Mouse (Mus musculus): ENCODE results near the gene Tmub2.
A peak's percentile ranks its signal among the peaks of the same experiment; 100 is the strongest.

The Tmub2 gene

GRCm38 (mm10) chr11:102284501-102285094, at the start of gene Tmub2:
Gene Tmub2 (plus strand): TSS chr11:102284931.
- DNase-seq (ENCODE audit: low read depth, low spot score), result peak; percentile 98

- no peak for DNase-seq (ENCODE audit: low read depth, low spot score)
Observed at GRCm38 (mm10) chr11:102236022-102236421, 48.7 kb upstream of the Tmub2 start.

- no peak for DNase-seq (ENCODE audit: low read depth, low spot score)
Observed at GRCm38 (mm10) chr11:102240636-102241035, 44.1 kb upstream of the Tmub2 start.

GRCm38 (mm10) chr11:102241246-102241645, 43.5 kb upstream of the Tmub2 start:
- no peak for DNase-seq (ENCODE audit: low read depth, low spot score)

GRCm38 (mm10) chr11:102241874-102242273, 42.9 kb upstream of the Tmub2 start:
- DNase-seq (ENCODE audit: low read depth, low spot score), result no peak

- DNase-seq (ENCODE audit: low read depth, low spot score), result no peak
Observed at GRCm38 (mm10) chr11:102244926-102245449, 39.7 kb upstream of the Tmub2 start.

- DNase-seq (ENCODE audit: low read depth, low spot score), result no peak
Observed at GRCm38 (mm10) chr11:102245581-102246272, 39.0 kb upstream of the Tmub2 start.

GRCm38 (mm10) chr11:102246273-102246635, 38.5 kb upstream of the Tmub2 start:
- no peak for DNase-seq (ENCODE audit: low read depth, low spot score)

GRCm38 (mm10) chr11:102246871-102247270, 37.9 kb upstream of the Tmub2 start:
- DNase-seq (ENCODE audit: low read depth, low spot score), result no peak

- peak; percentile 92 for DNase-seq (ENCODE audit: low read depth, low spot score)
Observed at GRCm38 (mm10) chr11:102248630-102249230, 36.0 kb upstream of the Tmub2 start, which contains the start of gene BC030867. Gene BC030867 (plus strand): TSS chr11:102248882.

GRCm38 (mm10) chr11:102249351-102250090, 35.2 kb upstream of the Tmub2 start:
- DNase-seq (ENCODE audit: low read depth, low spot score), result no peak

- DNase-seq (ENCODE audit: low read depth, low spot score), result no peak
Observed at GRCm38 (mm10) chr11:102257514-102257913, 27.2 kb upstream of the Tmub2 start.

- no peak for DNase-seq (ENCODE audit: low read depth, low spot score)
Observed at GRCm38 (mm10) chr11:102258095-102258494, 26.6 kb upstream of the Tmub2 start.

- no peak for DNase-seq (ENCODE audit: low read depth, low spot score)
Observed at GRCm38 (mm10) chr11:102258521-102258920, 26.2 kb upstream of the Tmub2 start.

- no peak for DNase-seq (ENCODE audit: low read depth, low spot score)
Observed at GRCm38 (mm10) chr11:102263211-102263610, 21.5 kb upstream of the Tmub2 start.

- DNase-seq (ENCODE audit: low read depth, low spot score), result no peak
Observed at GRCm38 (mm10) chr11:102265816-102266215, 18.9 kb upstream of the Tmub2 start.

- no peak for DNase-seq (ENCODE audit: low read depth, low spot score)
Observed at GRCm38 (mm10) chr11:102266631-102267355, 17.9 kb upstream of the Tmub2 start.

- peak; percentile 74 for DNase-seq (ENCODE audit: low read depth, low spot score)
Observed at GRCm38 (mm10) chr11:102267480-102267879, 17.3 kb upstream of the Tmub2 start.

- DNase-seq (ENCODE audit: low read depth, low spot score), result no peak
Observed at GRCm38 (mm10) chr11:102268520-102269244, 16.0 kb upstream of the Tmub2 start, which contains the start of gene Asb16. Gene Asb16 (plus strand): TSS chr11:102268743.

GRCm38 (mm10) chr11:102276411-102276915, 8.3 kb upstream of the Tmub2 start:
- DNase-seq (ENCODE audit: low read depth, low spot score), result peak; percentile 24
